Mouse (Mus musculus) retina, postnatal 7 days (tissue): ENCODE data around the gene Tceal3.
"Not testable (repeated sequence)": the region's sequence is repeated elsewhere in the genome, so short reads cannot be mapped to it uniquely, and the experiment has no call there.

Experiments
- DNase-seq: peaks from one replicate; pipeline ENCODE4 v3.0.0-alpha.2; 2012; ENCODE audit warnings: low read depth, low spot score

Gene Tceal3

DNA sequence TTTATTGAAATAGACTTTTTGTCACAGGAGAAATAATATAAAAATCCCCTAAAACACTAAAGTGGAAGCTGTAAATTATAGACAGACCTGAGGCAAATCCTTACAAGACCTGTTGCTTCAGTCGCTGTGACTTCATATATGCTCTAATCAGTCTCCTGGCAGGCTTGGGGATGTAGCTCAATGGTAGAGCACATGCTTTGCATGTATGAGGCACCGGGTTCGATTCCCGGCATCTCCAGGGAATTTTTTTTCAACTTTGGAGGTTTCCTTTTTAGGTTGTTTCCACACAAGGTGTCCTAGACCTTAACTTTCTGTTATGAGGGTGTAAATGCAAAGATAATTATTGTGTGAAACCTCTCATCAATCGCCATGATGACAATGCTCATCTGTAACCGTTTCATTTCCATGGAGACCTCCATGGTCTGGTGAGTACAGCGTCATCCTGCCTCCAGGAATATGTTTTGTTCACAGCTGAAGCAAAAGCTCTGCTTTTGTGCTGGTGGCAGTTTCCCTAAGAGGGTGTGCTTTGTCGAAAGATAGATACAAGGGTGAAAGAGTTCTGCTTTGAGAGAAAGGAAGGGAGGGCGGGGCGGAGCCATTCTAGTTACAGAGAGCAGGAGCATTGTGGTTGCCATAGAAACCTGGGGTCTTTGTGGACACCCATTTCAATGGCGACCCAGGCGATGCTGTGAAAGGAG, at the start of gene Tceal3:
TSS of gene Tceal3 (plus strand) at position 644 of the 698 bp plus-strand sequence.
- no peak for DNase-seq

DNA sequence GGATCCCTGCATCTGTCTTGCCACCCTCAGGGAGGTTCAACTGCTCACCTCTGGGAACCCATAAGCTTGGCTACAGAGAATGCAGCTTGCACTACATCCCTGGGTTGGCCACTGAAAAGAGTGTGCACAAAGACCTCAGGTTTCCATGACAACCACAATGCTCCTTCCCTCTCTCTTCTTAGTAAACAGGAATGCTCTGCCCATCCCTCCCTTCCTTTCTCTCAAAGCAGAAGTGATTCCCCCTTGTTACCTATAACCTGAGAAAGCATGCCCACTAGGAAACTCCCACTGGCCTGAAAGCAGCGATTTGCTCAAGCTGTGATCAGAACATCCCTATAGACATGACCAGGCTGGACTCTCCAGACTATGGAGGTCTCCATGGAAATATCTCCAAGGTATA, 46.7 kb upstream of the Tceal3 start, which contains the start of gene Kir3dl2:
TSS of gene Kir3dl2 (minus strand) at position 101 of the 400 bp plus-strand sequence.
- DNase-seq = not testable (repeated sequence)

- not testable (repeated sequence) for DNase-seq
Measured at GRCm38 (mm10) chrX:136569094-136569493, 21.5 kb upstream of the Tceal3 start.

GRCm38 (mm10) chrX:136584617-136585016, 6.0 kb upstream of the Tceal3 start:
- DNase-seq = no peak

- DNase-seq = no peak
Measured at GRCm38 (mm10) chrX:136590897-136591257, 235 bp downstream of the Tceal3 start.

GRCm38 (mm10) chrX:136599416-136599815, 8.8 kb downstream of the Tceal3 start:
- DNase-seq = no peak

GRCm38 (mm10) chrX:136606951-136607350, 16.3 kb downstream of the Tceal3 start:
- no peak for DNase-seq

DNA sequence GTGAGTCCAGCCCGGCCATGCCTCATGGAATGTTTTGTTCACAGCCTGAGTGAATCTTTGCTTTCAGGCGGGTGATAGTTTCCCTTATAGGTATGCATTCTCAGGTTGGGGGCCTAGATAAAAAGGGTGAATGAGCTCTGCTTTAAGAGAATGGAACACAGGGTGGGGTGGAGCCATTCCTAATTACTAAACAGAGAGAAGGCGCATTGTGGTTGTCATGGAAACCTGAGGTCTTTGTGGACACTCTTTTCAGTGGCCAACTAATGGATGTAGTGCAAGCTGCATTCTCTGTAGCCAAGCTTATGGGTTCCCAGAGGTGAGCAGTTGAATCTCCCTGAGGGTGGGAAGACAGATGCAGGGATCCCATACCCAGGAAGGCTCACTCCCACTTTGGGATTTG, 16.8 kb downstream of the Tceal3 start:
- no peak for DNase-seq

DNA sequence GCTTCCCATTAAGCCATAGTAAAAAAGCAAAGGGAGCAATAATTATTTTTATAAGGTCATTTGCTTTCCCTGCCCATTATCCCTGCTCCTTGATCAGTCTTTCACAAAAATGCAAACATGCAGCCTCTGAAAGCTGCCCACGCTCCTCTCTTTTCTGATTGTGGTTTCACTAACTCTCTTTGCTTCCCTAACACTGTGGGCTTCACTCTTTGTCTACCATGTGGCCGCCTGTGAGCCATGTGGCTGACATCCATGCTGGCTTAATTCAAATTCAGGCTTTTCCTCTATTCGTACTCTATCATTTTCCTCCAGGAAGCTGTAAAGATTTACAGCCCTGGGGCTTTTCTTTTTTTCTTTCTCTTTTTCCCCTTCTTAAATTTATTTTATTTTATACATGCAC, 20.7 kb downstream of the Tceal3 start:
- no peak for DNase-seq

- not testable (repeated sequence) for DNase-seq
Measured at GRCm38 (mm10) chrX:136615889-136616288, 25.2 kb downstream of the Tceal3 start.

GRCm38 (mm10) chrX:136624905-136625569, 34.4 kb downstream of the Tceal3 start:
- DNase-seq = peak; percentile 16

- DNase-seq = no peak
Measured at GRCm38 (mm10) chrX:136625959-136626358, 35.3 kb downstream of the Tceal3 start.

DNA sequence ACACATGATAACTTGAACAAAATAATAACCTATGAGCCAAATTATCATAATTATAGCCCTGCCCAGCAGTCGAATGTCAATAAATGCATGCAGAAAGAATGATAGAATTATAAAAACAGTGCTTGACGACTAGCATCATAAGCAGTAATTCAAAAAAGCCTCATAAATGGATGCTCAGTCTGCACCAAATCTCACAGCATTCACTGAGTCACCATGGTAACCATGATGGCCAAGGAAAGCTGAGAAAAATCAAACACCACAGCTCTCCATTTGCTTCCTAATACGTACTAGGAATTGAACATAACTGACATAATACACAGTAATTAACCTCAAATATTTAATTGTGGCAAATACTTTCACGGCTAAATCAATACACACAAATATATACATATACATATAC, 44.5 kb downstream of the Tceal3 start:
- DNase-seq = no peak

- DNase-seq = no peak
Measured at GRCm38 (mm10) chrX:136639754-136640153, 49.1 kb downstream of the Tceal3 start.

DNA sequence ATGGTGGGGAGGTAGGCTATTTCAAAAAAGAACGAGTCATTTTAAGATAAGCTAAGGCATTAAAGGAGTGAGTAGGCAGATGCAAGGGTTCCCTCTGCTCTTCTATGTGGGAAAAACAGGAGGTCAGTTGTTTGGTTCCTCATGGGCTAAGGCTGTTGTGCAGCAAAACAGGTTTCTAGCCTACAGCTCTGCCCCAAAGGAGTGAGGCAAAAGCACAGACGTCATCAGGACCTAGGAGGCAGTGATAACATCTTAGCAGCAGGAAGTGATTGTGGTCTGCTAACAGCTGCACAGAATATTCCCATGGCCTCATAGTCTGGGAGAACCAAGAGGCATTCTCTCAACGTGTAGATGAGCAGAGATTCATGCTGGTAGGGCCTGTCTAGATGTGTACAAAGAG, 55.2 kb downstream of the Tceal3 start:
- not testable (repeated sequence) for DNase-seq

- peak; percentile 13 for DNase-seq
Measured at GRCm38 (mm10) chrX:136666281-136666706, 75.7 kb downstream of the Tceal3 start.

- not testable (repeated sequence) for DNase-seq
Measured at GRCm38 (mm10) chrX:136666762-136667464, 76.3 kb downstream of the Tceal3 start.

DNA sequence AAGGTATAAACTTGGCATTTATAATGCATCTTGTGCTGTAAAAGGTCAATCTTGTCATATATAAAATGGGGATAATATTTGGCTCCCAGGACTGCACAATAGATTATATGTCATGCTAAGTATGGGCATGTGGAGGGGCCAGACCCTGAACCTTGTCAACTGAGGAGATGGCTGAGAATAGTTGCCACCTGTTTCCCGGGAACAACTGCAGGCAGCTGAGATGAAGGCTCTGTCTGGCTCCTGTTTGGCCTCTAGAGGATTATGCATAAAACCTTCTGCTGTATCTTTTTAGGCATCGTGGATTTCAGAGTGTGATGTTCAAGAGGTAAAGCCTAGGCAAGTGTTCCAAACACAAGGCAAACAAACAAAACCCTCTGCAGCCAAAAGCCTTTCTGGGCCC, 78.2 kb downstream of the Tceal3 start:
- no peak for DNase-seq

DNA sequence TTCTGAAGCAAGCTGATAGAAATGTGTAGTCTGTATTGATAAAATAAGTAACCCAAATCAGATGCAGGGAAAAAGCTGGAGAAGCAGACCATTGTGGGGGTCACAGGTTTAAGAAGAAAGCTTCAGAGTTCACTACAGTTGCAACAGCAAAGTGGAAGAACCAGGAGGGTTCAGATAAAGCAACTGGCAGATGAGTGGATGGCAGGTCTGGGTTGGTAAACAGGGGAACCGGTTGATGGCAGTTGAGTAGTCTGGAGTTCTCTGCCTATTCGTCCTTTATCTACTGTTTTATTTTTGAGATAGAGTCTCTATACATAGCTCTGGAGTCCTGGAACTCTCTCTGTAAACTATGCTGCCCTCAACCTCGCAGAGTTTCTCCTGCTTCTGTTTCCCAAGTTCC, 90.3 kb downstream of the Tceal3 start:
- no peak for DNase-seq

DNA sequence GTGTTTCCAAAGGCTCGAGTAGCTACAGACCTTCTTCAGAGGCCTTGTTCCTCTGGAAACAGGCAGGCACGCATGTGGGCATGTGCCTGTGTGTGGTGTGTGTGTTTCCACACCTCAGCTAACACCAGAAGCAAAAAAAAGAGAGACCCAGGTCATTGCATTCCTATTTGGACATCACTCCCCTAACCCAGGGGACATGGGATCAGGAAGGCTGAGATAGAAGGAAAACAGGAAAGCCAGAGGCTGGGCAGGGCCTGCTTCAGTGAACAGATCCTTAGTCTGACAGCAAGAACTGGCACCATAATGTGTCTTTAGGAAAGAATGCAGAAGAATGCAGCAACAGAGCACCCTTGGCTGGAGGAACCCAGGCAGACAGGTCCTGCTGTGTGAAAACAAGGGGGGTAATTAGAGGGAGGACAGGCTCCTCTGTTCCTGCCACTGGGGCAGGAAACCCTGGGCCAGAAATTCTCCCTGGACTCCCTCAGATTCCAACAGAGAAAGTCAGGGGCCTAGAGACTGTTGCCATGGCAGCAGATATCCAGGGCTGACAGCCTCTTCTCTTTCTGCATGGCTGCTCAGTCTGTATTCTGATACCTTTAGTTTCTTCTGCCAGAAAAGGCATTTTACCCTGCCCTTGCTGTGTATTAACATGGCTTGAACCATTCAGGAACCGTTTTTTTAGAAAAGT, 101.1 kb downstream of the Tceal3 start:
- not testable (repeated sequence) for DNase-seq

- DNase-seq = no peak
Measured at GRCm38 (mm10) chrX:136692294-136692675, 101.6 kb downstream of the Tceal3 start.

DNA sequence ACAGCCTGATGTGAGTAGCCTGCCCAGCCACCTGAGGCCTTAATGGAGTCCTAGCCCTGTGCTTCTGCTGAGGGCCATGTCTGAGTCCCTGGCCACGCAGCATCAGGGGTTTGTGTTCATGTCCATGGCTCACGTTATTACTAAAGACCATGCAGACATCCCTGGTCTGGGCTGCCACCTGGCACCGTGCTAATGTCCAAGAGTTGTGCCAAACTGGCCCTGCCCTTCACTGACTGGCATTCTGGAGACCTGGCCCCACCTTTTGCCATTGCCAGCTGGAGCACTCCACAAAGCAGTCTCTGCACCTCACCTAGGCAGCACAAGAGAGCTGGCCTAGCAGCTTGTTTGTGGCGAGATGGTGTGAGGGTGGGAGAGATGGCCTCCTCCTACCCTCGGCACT, 102.6 kb downstream of the Tceal3 start:
- DNase-seq = no peak
